Mouse (Mus musculus) kidney, adult 18-20 months (tissue): ENCODE measurements around the gene Arhgap35.
A peak's percentile ranks its signal among the peaks of the same experiment; 100 is the strongest.

Experiments used
- DNase-seq: peaks from one replicate; pipeline ENCODE4 v3.0.0; 2021

Arhgap35 gene

GRCm38 (mm10) chr7:16517198-16517597 is 97.6 kb downstream of the Arhgap35 start:
- no peak for DNase-seq

GRCm38 (mm10) chr7:16507284-16507683 is 107.5 kb downstream of the Arhgap35 start:
- peak; percentile 73 for DNase-seq

GRCm38 (mm10) chr7:16505226-16505593 is 109.6 kb downstream of the Arhgap35 start:
- no peak for DNase-seq

- DNase-seq, result no peak
Observed at GRCm38 (mm10) chr7:16504573-16505225, 110.1 kb downstream of the Arhgap35 start.

GRCm38 (mm10) chr7:16501571-16501970 is 113.2 kb downstream of the Arhgap35 start:
- no peak for DNase-seq

GRCm38 (mm10) chr7:16499671-16500104 is 115.1 kb downstream of the Arhgap35 start:
- DNase-seq, result no peak

- DNase-seq, result no peak
Observed at GRCm38 (mm10) chr7:16496260-16496659, 118.5 kb downstream of the Arhgap35 start.

GRCm38 (mm10) chr7:16493361-16493760 is 121.4 kb downstream of the Arhgap35 start:
- peak; percentile 50 for DNase-seq

- DNase-seq, result no peak
Observed at GRCm38 (mm10) chr7:16492211-16492610, 122.6 kb downstream of the Arhgap35 start.

- DNase-seq, result peak; percentile 73
Observed at GRCm38 (mm10) chr7:16491759-16492158, 123.0 kb downstream of the Arhgap35 start.

- peak; percentile 45 for DNase-seq
Observed at GRCm38 (mm10) chr7:16489948-16490347, 124.8 kb downstream of the Arhgap35 start.

- DNase-seq, result no peak
Observed at GRCm38 (mm10) chr7:16488816-16489215, 126.0 kb downstream of the Arhgap35 start.

- no peak for DNase-seq
Observed at GRCm38 (mm10) chr7:16477628-16478027, 137.2 kb downstream of the Arhgap35 start, which contains the start of gene Npas1. Gene Npas1, minus strand, starts transcription at chr7:16477728.

- no peak for DNase-seq
Observed at GRCm38 (mm10) chr7:16476600-16476989, 138.2 kb downstream of the Arhgap35 start.

- no peak for DNase-seq
Observed at GRCm38 (mm10) chr7:16475764-16476599, 138.8 kb downstream of the Arhgap35 start.

- no peak for DNase-seq
Observed at GRCm38 (mm10) chr7:16475321-16475720, 139.5 kb downstream of the Arhgap35 start.

- DNase-seq, result no peak
Observed at GRCm38 (mm10) chr7:16474445-16474844, 140.3 kb downstream of the Arhgap35 start.

GRCm38 (mm10) chr7:16473847-16474246 is 140.9 kb downstream of the Arhgap35 start:
- no peak for DNase-seq

- DNase-seq, result no peak
Observed at GRCm38 (mm10) chr7:16472116-16472709, 142.6 kb downstream of the Arhgap35 start.

GRCm38 (mm10) chr7:16471549-16471948 is 143.2 kb downstream of the Arhgap35 start:
- no peak for DNase-seq

GRCm38 (mm10) chr7:16468115-16468514 is 146.7 kb downstream of the Arhgap35 start:
- no peak for DNase-seq

GRCm38 (mm10) chr7:16466565-16466964 is 148.2 kb downstream of the Arhgap35 start:
- DNase-seq, result no peak

GRCm38 (mm10) chr7:16465568-16465967 is 149.2 kb downstream of the Arhgap35 start:
- no peak for DNase-seq

GRCm38 (mm10) chr7:16465160-16465559 is 149.6 kb downstream of the Arhgap35 start:
- DNase-seq, result peak; percentile 81
